Mouse (Mus musculus): ENCODE results near the gene Bbs9.
A peak's percentile ranks its signal among the peaks of the same experiment; 100 is the strongest.

Gene Bbs9

DNA sequence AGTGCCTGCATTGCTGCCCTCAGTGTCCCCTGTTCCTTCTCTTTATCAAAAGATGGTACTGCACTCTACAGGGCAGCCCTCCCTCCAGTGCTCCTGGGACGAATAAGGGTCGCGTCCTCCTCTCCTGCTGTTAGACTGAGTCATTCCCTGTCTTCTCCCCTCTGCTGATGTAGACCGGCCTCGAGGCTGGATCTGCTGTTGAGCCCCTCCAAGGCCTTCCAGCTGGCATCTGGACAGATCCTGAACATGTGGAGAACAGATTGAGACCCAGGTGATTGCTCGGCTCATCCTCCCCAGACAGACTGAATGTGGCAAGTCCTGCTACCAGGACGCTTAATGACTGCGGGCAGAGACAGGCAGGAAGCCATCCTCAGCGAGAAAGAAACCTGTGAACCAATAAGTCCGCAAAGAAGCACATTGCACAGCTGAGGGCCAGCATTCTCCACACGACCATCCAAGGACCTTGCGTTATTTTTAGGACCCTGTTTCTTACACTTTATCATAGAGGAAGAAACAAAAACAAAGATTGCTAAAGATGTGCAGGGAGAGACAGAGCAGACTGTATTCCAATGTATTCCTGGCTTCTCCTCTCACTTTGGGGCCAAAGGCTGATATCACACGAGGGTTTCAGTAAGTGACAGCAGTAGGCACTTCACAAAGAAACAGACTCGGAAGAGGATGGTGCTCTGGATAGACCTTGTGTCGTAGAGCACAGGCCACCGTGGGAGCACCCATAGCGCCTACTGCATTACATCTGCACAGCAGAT, 275.4 kb downstream of the Bbs9 start:
- peak; percentile 14 for DNase-seq (ENCODE audit: low read depth)

GRCm38 (mm10) chr9:22751546-22751929, 276.0 kb downstream of the Bbs9 start:
- no peak for DNase-seq (ENCODE audit: low read depth)

DNA sequence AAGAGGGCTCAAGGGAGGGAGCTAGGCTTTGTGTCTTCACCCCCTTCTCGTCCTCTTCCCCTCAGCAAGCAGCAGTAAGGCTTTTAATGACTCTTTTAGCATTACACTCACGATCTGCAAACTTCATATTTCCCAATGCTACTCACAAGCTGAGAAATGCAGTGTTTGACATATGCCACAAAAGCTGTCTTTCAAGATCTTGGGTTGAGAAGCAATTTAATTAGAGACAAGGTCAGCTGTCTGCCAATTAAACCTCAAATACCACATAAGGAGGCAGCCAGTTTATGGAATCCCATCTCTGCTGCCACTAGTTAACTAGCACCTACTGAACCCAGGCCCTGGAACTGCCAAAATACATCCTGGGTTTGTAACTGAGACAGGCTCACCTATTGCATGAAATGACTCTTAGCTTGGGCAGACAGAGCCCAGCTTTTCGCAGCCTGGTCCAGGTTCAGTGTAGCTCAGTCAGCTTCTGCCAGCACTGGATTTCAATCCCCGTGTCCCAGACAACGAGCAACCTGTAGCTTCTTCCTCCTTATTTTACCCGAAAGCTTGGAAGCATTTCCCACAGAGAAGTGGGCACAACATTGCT, 278.7 kb downstream of the Bbs9 start:
- DNase-seq (ENCODE audit: low read depth) = no peak

DNA sequence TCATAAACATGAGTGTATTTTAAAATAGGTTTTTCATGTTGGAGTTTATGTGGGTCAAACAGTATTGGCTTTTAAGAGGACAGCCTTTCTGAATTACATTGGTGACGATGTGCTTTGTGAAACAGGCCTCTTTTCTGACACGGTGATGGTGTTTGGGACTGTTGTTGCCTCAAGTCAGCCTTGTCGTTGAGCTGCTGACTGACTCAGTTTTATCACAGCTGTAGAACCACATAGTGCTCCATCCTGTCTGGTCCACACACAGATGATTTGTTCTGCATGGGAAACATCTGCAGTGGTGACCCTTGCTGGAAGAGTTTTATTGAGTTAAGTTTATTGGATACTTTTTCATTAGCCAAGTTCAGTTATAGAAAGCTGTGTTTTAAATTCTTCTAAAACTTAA, 283.0 kb downstream of the Bbs9 start:
- DNase-seq (ENCODE audit: low read depth) = no peak

GRCm38 (mm10) chr9:22759241-22759640, 283.7 kb downstream of the Bbs9 start:
- no peak for DNase-seq (ENCODE audit: low read depth)

DNA sequence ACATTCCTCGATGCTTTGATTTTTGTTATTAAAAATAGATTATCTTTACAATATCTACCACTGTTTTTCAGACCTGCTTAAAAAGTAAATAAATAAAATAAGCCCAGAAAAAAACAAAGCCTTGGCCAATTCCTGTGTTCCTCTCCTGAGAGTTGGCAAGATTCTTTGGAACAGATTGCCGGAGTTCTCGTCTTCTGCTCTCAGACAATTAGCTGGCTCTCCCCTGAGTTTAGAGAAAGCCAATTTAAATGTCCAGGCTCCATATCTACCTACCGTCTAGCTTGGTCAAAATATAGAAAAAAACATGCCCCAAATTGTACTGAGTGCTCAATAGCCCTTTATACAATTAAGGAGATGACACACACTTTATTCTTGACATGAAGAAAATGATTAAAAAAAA, 284.9 kb downstream of the Bbs9 start:
- no peak for DNase-seq (ENCODE audit: low read depth)

DNA sequence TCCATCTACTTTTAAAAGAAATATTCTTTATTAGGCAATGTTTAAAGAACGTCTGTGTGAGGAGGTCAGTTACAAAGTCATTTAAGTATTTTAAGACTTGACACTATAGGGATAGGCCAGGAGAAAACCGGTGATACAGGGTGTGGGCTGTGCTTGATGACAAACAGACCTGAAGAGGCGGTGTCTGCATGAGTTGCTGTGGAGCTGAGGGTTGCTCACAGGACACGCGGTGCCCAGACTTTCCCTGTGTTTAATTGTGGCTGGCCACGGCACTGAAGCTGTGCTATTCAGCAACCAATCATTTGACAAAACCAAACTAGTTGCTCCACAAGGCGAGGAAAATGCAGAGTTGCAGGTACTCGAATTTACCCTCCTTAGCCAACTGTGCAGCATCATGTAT, 286.0 kb downstream of the Bbs9 start:
- DNase-seq (ENCODE audit: low read depth) = no peak

DNA sequence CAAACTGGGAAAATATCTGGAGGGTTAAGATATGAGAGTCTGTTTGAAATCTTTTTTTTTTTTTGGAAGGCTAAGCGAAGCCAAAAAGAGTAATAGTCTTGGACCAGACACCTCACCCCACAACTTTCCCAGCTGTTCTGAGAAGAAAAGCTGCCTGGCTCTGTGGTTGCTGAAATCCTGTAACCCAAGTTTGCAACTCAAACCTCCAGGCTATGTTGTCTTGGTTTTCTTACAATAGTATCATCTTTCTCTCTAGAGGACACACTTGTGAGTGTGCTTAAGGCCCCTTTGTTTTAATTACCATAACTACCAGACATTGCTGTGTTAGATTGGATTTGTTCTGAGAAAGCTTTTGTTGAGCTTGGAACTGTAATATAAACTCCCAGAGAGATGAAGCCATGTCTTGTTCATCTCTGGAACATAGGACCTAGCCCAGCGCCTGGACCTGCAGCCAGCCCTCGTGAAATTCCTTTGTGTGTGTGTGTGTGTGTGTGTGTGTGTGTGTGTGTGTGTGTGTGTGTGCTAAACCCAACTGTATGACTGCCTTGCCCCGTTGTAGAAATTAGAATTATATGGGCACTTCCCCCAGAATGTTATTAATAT, 290.2 kb downstream of the Bbs9 start:
- peak; percentile 22 for DNase-seq (ENCODE audit: low read depth)

DNA sequence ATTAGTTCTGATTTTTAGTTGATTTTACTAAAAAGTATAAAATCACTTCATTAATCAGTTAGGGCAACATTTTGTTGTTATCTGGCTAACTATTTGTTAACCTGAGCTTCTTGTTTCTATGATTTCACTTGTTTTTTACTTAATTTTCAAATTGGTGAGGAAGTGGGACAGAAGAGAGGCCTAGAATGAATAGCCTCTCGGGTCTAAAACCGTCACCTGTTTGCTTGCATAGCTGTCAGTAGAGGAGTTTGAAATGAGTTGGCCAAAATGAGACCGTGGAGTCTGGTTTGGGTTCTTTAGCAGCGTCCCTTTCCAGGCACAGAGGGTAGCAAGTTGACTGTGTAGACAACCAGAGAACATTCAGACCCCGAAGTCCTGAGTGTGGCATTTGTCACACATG, 291.6 kb downstream of the Bbs9 start:
- no peak for DNase-seq (ENCODE audit: low read depth)

DNA sequence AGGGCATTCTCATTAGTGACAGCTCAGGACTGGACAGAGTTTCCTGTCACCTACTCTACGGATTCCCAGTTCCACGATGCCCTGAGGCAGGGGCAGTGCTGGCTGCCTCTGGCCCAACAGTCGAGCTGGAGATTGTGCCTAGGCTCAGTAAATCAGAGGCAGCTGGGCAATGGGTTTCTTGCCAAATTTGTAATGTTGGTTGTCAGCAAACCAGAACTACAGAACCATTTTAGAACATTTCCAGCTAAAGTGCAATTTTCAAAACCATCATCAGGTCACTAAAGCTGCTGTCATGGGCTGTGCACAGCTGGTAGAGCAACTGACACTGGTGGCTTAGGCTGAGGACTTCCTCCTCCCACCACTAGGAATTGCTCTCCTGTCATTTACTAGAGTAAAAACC, 292.3 kb downstream of the Bbs9 start:
- peak; percentile 44 for DNase-seq (ENCODE audit: low read depth)

- no peak for DNase-seq (ENCODE audit: low read depth)
Measured at GRCm38 (mm10) chr9:22771785-22772184, 296.3 kb downstream of the Bbs9 start.

GRCm38 (mm10) chr9:22776246-22776961, 300.9 kb downstream of the Bbs9 start:
- no peak for DNase-seq (ENCODE audit: low read depth)

DNA sequence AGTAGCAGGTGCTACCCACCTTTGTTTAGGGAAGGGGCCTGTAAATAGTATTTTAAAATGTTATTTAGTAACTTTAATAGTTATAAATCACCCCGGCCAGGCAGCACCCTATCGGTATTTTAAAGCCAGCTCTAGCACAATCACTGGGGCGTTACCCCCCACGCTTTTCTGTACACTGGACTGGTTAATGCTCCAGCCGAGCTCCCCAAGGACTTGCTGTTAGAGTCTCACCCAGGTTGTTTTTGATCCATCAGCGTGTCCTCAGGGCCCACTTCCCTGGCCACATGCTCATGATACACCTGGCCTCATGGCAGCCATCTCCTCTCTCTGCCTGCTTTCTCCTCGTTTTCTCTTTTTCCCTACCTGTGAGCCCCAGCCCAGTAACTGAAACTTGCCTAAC, 301.9 kb downstream of the Bbs9 start:
- no peak for DNase-seq (ENCODE audit: low read depth)

DNA sequence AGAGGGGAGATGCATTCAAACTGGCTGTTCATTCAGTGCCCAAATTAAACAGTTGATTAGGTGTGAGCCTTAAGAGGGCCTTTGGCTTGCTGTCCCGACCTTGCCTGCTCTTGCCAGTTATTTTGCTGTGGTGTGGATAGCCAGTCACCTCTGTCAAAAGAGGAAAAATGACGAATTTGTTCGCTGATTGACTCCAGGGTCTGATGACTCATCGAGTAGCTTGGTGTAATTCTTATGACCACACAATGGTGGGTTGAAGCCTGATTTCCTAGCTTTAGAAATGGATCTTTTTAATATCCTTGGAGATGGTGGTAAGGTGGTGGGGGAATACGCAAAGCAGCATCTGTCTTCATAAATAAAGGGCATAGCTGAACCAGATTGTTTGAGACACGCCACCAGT, 304.1 kb downstream of the Bbs9 start:
- DNase-seq (ENCODE audit: low read depth) = peak; percentile 57

DNA sequence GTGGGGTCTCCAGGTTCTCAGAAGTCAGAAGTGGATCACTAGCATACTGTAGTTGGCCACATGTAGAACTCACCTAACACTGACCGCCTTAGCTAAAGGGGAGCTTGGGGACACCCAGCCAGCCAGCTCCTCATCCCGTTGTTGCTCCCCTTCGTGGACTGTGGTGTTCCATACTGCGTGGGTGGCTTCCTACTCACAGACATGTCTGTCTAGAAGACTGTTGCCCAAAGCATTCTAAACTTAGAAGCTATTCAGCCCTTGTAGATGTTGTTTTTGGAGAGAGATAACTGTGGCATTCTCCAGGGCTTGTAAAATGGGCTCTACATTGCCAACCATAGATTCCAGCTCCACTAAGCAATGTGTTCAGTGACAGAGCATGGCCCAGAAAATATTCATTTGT, 310.5 kb downstream of the Bbs9 start:
- DNase-seq (ENCODE audit: low read depth) = no peak

GRCm38 (mm10) chr9:22788423-22788822, 312.9 kb downstream of the Bbs9 start:
- no peak for DNase-seq (ENCODE audit: low read depth)

GRCm38 (mm10) chr9:22788850-22789249, 313.3 kb downstream of the Bbs9 start:
- peak; percentile 67 for DNase-seq (ENCODE audit: low read depth)

- peak; percentile 23 for DNase-seq (ENCODE audit: low read depth)
Measured at GRCm38 (mm10) chr9:22789380-22790168, 314.1 kb downstream of the Bbs9 start.

GRCm38 (mm10) chr9:22791208-22791607, 315.7 kb downstream of the Bbs9 start:
- no peak for DNase-seq (ENCODE audit: low read depth)

GRCm38 (mm10) chr9:22791750-22792149, 316.2 kb downstream of the Bbs9 start:
- DNase-seq (ENCODE audit: low read depth) = no peak

DNA sequence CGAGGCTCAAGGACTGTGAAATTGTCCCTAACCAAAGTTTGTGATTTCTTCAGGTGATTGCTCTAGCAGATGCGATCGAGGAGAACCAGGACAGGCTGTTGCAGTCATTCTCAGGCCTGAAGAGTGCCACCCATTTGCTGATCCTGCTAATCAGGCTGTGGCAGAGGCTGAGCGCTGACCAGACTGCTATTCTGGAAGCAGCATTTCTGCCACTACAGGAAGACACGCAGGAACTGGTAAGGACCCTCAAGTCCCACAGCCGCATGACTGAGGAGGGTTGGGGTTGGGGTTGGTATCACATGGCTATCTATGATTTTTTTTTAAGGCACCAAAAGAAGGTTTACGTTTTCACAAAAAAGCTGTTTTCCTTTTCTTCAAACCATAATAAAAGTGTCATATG, 318.2 kb downstream of the Bbs9 start:
- no peak for DNase-seq (ENCODE audit: low read depth)

- no peak for DNase-seq (ENCODE audit: low read depth)
Measured at GRCm38 (mm10) chr9:22800675-22801074, 325.2 kb downstream of the Bbs9 start.
